Mouse (Mus musculus) midbrain, embryonic 13.5 days (tissue): ENCODE data around the gene Nt5dc1. TPM values are rescaled to one million over a fixed set of nuclear protein-coding genes. Genes with fewer than 3 reads are reported as not detected.
"Not testable (repeated sequence)": the region's sequence is repeated elsewhere in the genome, so short reads cannot be mapped to it uniquely, and the experiment has no call there.

Experiments
- ATAC-seq: fragments of 200-750 bp; cut with Nextera tagmentation; 2 replicates; pipeline ENCODE4 v1.8.0; 2017; ENCODE audit warnings: mild to moderate bottlenecking, moderate TSS enrichment, moderate library complexity
- H3K27ac ChIP-seq: fragments of 300-500 bp; sonication (generic); 2 replicates; pipeline ENCODE4 v1.5.1; 2015; ENCODE audit warnings: inconsistent platforms, mild to moderate bottlenecking, moderate library complexity
- H3K27me3 ChIP-seq: fragments of 300-500 bp; sonication (generic); 2 replicates; pipeline ENCODE4 v1.6.1; 2015; ENCODE audit warnings: mild to moderate bottlenecking, inconsistent platforms
- H3K36me3 ChIP-seq: fragments of 300-500 bp; sonication (generic); 2 replicates; pipeline ENCODE4 v1.6.1; 2015; ENCODE audit warnings: mild to moderate bottlenecking, inconsistent platforms
- H3K4me1 ChIP-seq: fragments of 300-500 bp; sonication (generic); replicated peaks from 2 replicates; pipeline ENCODE4 v1.6.1; 2015; ENCODE audit warnings: inconsistent platforms
- H3K4me2 ChIP-seq: fragments of 300-500 bp; sonication (generic); replicated peaks from 2 replicates; pipeline ENCODE4 v1.6.1; 2015; ENCODE audit warnings: moderate library complexity, mild to moderate bottlenecking, inconsistent platforms
- H3K4me3 ChIP-seq: fragments of 300-500 bp; sonication (generic); replicated peaks from 2 replicates; pipeline ENCODE4 v1.5.1; 2015; ENCODE audit warnings: mild to moderate bottlenecking, inconsistent platforms
- H3K9ac ChIP-seq: fragments of 300-500 bp; sonication (generic); replicated peaks from 2 replicates; pipeline ENCODE4 v1.6.1; 2015; ENCODE audit warnings: mild to moderate bottlenecking, inconsistent platforms
- H3K9me3 ChIP-seq: fragments of 300-500 bp; sonication (generic); 2 replicates; pipeline ENCODE4 v1.6.1; 2016; ENCODE audit warnings: mild to moderate bottlenecking, inconsistent platforms
- WGBS: fragments of 180-500 bp; shearing (Covaris S2); methylation state at CpG from one replicate; pipeline ENCODE4 v1.1.7; 2015; 5-methylcytosine and 5-hydroxymethylcytosine counted together
- polyA plus RNA-seq: library from polyadenylated mRNA; unstranded; fragments of >200 nt; fragmentation: Nextera tagmentation; extraction: Ambion mirVana; gene quantifications from 2 replicates; pipeline ENCODE4 v1.2.1, GENCODE M21; 2015

The Nt5dc1 gene
- polyA plus RNA-seq, 1 experiment from 2014 or later: 2.7 TPM

DNA sequence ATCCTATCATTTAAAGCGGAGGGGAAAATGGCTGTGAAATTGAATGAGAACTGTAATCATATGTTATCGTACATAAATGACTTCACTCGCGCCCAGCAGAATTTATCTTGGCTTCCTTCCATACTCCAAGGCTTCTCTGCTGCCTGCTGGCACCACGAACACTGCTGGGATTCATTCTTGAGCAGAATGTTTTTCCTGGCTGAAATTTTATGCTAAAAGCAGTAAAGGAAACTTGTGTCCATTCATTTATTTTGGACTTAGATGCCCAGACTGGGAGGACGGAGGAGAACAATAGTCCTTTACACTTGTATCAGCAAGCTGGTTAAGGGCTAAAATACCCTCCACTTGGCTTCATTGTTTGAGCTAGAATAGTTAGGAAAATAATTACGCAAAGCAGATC lies 146.7 kb downstream of the Nt5dc1 start:
- Histone ChIP-seq H3K9me3 (no peaks in the 10 kb centered on the region), H3K27ac (no peak overlapping the region), H3K4me1 (no peaks in the 10 kb centered on the region), H3K9ac (no peak overlapping the region), H3K4me3 (no peak overlapping the region), H3K36me3 (no peaks in the 10 kb centered on the region), H3K4me2 (no peak overlapping the region), H3K27me3 (no peaks in the 10 kb centered on the region)
- 65% methylated on average over 7 of the region's 7 CpGs for WGBS
- ATAC-seq: no peak

DNA sequence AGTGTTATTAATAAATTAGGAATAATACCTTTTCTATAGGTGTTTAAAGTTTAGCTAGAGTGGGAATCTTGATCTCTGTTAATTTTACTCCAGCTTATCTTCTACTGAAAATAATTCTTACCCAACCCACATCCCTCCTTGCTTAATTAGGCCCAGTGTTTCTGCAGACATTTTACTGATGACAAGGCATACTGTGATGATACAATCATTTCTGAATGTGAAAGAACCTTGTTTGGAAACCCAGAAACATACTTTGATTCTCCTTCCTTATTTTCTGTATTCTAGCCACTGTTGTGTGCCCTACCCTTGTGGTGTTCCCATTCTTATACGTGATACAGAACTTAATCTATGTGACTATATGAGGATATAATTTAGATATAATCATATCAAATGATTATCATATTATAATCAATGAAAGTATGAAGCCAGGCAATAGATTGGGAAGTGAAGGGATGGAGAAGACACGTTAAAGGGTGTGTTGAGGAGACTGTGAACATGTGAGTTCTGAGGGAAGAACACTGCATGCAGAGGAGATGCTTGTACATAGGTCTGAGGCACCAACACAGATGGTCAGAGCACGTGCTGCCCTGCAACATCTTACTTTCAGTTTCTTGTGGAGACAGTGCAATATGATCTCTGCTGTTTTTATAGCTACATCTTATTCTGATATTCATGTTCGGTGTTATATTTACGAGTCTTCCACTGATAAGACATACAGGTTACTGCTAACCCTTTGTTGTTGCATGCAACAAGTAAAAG lies 150.9 kb downstream of the Nt5dc1 start:
- Histone ChIP-seq H3K4me3 (no peak overlapping the region), H3K9ac (no peak overlapping the region), H3K9me3 (no peaks in the 10 kb centered on the region), H3K4me1 (no peaks in the 10 kb centered on the region), H3K27ac (no peak overlapping the region), H3K27me3 (no peaks in the 10 kb centered on the region), H3K4me2 (no peak overlapping the region), H3K36me3 (no peaks in the 10 kb centered on the region)
- ATAC-seq: no peak
- WGBS: 72% methylated on average over 5 of the region's 5 CpGs

- no peak for ATAC-seq
- 90% methylated on average over 4 of the region's 4 CpGs for WGBS
- H3K36me3 ChIP-seq: no peaks in the 10 kb centered on the region
Observed at GRCm38 (mm10) chr10:34265106-34265505, 153.2 kb downstream of the Nt5dc1 start.

GRCm38 (mm10) chr10:34252833-34253232 lies 165.5 kb downstream of the Nt5dc1 start:
- H3K9me3 ChIP-seq, ATAC-seq, H3K4me1 ChIP-seq, H3K36me3 ChIP-seq, H3K9ac ChIP-seq, H3K4me2 ChIP-seq, H3K27ac ChIP-seq, H3K4me3 ChIP-seq, H3K27me3 ChIP-seq: not testable (repeated sequence)
- 91% methylated on average over 9 of the region's 9 CpGs for WGBS

More at GRCm38 (mm10) chr10:34265106-34265505, 153.2 kb downstream of the Nt5dc1 start:
- Histone ChIP-seq H3K9ac (no peak overlapping the region), H3K9me3 (no peaks in the 10 kb centered on the region), H3K4me2 (no peak overlapping the region), H3K27ac (no peak overlapping the region), H3K4me1 (no peaks in the 10 kb centered on the region), H3K27me3 (no peaks in the 10 kb centered on the region), H3K4me3 (no peak overlapping the region)

- WGBS: 64% methylated on average over 2 of the region's 2 CpGs
- no peaks in the 10 kb centered on the region for H3K36me3 ChIP-seq
Observed at GRCm38 (mm10) chr10:34249594-34249993, 168.8 kb downstream of the Nt5dc1 start.

GRCm38 (mm10) chr10:34247757-34248156 lies 170.6 kb downstream of the Nt5dc1 start:
- WGBS: 38% methylated on average over 3 of the region's 3 CpGs
- Histone ChIP-seq H3K27ac (no peak overlapping the region), H3K9ac (no peak overlapping the region), H3K4me1 (0 out of 2 replicates have a peak, but pooled peaks cover 3% of the 10 kb centered on the region), H3K9me3 (no peaks in the 10 kb centered on the region), H3K4me3 (no peak overlapping the region), H3K27me3 (no peaks in the 10 kb centered on the region), H3K4me2 (no peak overlapping the region), H3K36me3 (no peaks in the 10 kb centered on the region)
- ATAC-seq: no peak

More at GRCm38 (mm10) chr10:34249594-34249993, 168.8 kb downstream of the Nt5dc1 start:
- Histone ChIP-seq H3K4me1 (0 out of 2 replicates have a peak, but pooled peaks cover 3% of the 10 kb centered on the region), H3K4me3 (no peak overlapping the region), H3K4me2 (no peak overlapping the region), H3K27ac (no peak overlapping the region), H3K27me3 (no peaks in the 10 kb centered on the region), H3K9ac (no peak overlapping the region), H3K9me3 (no peaks in the 10 kb centered on the region)
- ATAC-seq: no peak

DNA sequence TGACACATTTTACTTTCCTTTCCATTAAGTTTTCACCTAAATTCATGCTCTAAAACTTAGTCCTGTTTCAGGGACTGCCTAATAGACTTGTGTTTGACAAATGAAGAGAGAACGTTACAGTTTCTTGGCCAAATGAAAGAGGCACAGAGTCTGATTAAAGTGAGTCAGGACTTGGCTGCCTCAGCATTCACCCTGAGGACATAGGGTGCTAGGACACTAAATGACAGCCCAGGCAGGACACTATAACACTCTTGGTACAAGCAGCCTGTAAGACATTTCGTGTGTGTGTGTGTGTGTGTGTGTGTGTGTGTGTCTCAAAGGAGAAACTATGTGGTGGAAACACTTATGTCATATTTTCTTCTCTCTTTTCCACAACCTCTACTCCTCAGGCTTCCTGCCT lies 172.2 kb downstream of the Nt5dc1 start:
- no peak for ATAC-seq
- Histone ChIP-seq H3K27ac (no peak overlapping the region), H3K4me3 (no peak overlapping the region), H3K4me2 (no peak overlapping the region), H3K36me3 (no peaks in the 10 kb centered on the region), H3K9me3 (no peaks in the 10 kb centered on the region), H3K4me1 (0 out of 2 replicates have a peak, but pooled peaks cover 3% of the 10 kb centered on the region), H3K9ac (no peak overlapping the region), H3K27me3 (no peaks in the 10 kb centered on the region)
- WGBS: 87% methylated on average over 2 of the region's 2 CpGs

GRCm38 (mm10) chr10:34244745-34245144 lies 173.6 kb downstream of the Nt5dc1 start:
- no peak overlapping the region for H3K9ac ChIP-seq
- ATAC-seq: no peak
- no peak overlapping the region for H3K4me2 ChIP-seq
- H3K27ac ChIP-seq: no peak overlapping the region
- H3K4me1 ChIP-seq: 0 out of 2 replicates have a peak, but pooled peaks cover 3% of the 10 kb centered on the region
- H3K4me3 ChIP-seq: no peak overlapping the region
- H3K27me3 ChIP-seq: no peaks in the 10 kb centered on the region
- H3K36me3 ChIP-seq: no peaks in the 10 kb centered on the region
- WGBS: 85% methylated on average over 5 of the region's 5 CpGs
- no peaks in the 10 kb centered on the region for H3K9me3 ChIP-seq

GRCm38 (mm10) chr10:34238536-34238935 lies 179.8 kb downstream of the Nt5dc1 start:
- Histone ChIP-seq H3K4me2 (no peak overlapping the region), H3K27ac (no peak overlapping the region), H3K27me3 (no peaks in the 10 kb centered on the region), H3K4me3 (no peak overlapping the region), H3K9ac (no peak overlapping the region), H3K36me3 (no peaks in the 10 kb centered on the region), H3K9me3 (no peaks in the 10 kb centered on the region), H3K4me1 (no peaks in the 10 kb centered on the region)
- 81% methylated on average over 4 of the region's 4 CpGs for WGBS
- ATAC-seq: no peak

Other genes starting within 250 kb of the Nt5dc1 start
- gene Dse, start 210.8 kb downstream of the Nt5dc1 start, polyA plus RNA-seq: 6.2 and 6.7 TPM in 2 replicates
- gene Tspyl1, start 136.4 kb downstream of the Nt5dc1 start, polyA plus RNA-seq: 137 and 142 TPM in 2 replicates
- gene Tspyl4, start 121.1 kb downstream of the Nt5dc1 start, polyA plus RNA-seq: 207 and 216 TPM in 2 replicates
- gene Col10a1, start 28.6 kb downstream of the Nt5dc1 start, polyA plus RNA-seq: 0.05 TPM in 1 of 2 replicates, not detected in the other
- gene Frk, start 64.8 kb upstream of the Nt5dc1 start, polyA plus RNA-seq: 0.51 and 0.52 TPM in 2 replicates